In the genomic region with DNA sequence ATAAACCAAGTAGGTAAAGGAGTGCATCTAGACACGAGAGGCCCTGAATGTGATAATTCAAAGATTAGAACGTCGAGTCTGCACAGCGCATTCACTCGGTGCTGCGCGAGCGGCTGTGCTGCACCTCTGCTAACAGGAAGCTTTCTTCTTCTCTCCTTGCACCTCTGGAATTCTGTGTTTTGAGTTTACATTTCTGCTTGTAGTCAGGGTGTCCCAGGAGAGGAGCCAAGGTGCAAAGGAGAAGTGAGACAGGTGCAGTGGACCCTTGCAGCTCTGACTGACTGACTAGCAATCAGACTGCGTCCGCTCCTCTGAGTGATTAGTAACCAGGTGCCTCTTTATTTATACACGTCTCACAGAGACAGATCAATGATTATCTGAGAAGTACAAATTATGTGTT, we compare ENCODE assay signal across 24 mouse cellular contexts. TPM values are rescaled to one million over a fixed set of nuclear protein-coding genes. Genes with fewer than 3 reads are reported as not detected.
DNase-seq lines count a peak whose midpoint lies in the region; ATAC-seq and TF ChIP-seq lines count a peak whose summit lies in the region.
"Had no signal": no experiment of that assay in that cellular context is flagged by ENCODE, and none has a peak within 500 bp of the region (broad histone marks: within the 10 kb centered on the region; RNA-seq: fewer than 3 reads in every experiment).

No protein-coding gene starts in this region.

- intact Hi-C loops in gastrocnemius, adult 2 months (cut with DNase I) = no loop called here
- intact Hi-C loops in left cerebral cortex, postnatal 25 days (cut with DNase I) = no loop called here

- no peak for ATAC-seq in kidney, postnatal 0 days (replicated peaks; ENCODE audit: low FRiP score, low read depth)
- ATAC-seq in neutrophil, adult 5-6 weeks (ENCODE audit: extremely low read depth, insufficient number of reproducible peaks, low FRiP score, poor library complexity, severe bottlenecking) = peak; percentile 68
- ATAC-seq in heart, embryonic 12.5 days (ENCODE audit: insufficient number of reproducible peaks, low FRiP score) = no peak
- ATAC-seq: hindbrain, embryonic 16.5 days; intestine, postnatal 0 days; Patski had no signal

- no peaks in the 10 kb centered on the region for H3K9me3 ChIP-seq in kidney, postnatal 0 days (replicated peaks; ENCODE audit: low read length)
- no peaks in the 10 kb centered on the region for H3K9me3 ChIP-seq in heart, embryonic 12.5 days (replicated peaks)
- H3K9me3 ChIP-seq: forebrain, embryonic 10.5 days; G1E; heart, embryonic 10.5 days; hindbrain, embryonic 10.5 days; limb, embryonic 10.5 days had no signal

- no peak for DNase-seq in gastrocnemius, adult 2 months
- no peak for DNase-seq in gastrocnemius, postnatal 10 days
- DNase-seq in spleen, adult 2 months (ENCODE audit: low read depth in 1 of 2, low spot score in 2 of 2) = peak; percentile 53 to 73
- no peak for DNase-seq in spleen, adult 18-20 months
- DNase-seq in kidney, postnatal 0 days (ENCODE audit: low spot score) = no peak
- no peak for DNase-seq in left cerebral cortex, postnatal 25 days (ENCODE audit: low spot score in 2 of 2)
- DNase-seq: adrenal gland, postnatal 36 days; cerebellum, postnatal 10 days; heart, postnatal 10 days; liver; lung, postnatal 10 days; thymus, adult 18-20 months; thymus, postnatal 36 days had no signal

- no peak for TF ChIP-seq CTCF in gastrocnemius, adult 2 months (IDR thresholded peaks at IDR 0.05)
- TF ChIP-seq CTCF in spleen, adult 2 months (IDR thresholded peaks at IDR 0.05; ENCODE audit: extremely low read depth, insufficient read depth, insufficient read length, insufficient replicate concordance) = no peak
- no peak for TF ChIP-seq CTCF in kidney, postnatal 0 days (IDR thresholded peaks at IDR 0.05; ENCODE audit: low read depth)

- no peaks in the 10 kb centered on the region for H3K27me3 ChIP-seq in spleen, adult 2 months (ENCODE audit: control insufficient read depth, insufficient read depth, low read length)
- H3K27me3 ChIP-seq in kidney, postnatal 0 days (ENCODE audit: insufficient read depth, low read length) = no peaks in the 10 kb centered on the region
- H3K27me3 ChIP-seq in heart, embryonic 12.5 days (replicated peaks) = peaks cover 26% of the 10 kb centered on the region
- H3K27me3 ChIP-seq: Patski had no signal

- peak overlapping the region; percentile 35; the same call in 1 of the 2 replicates for H3K27ac ChIP-seq in gastrocnemius, adult 2 months
- H3K27ac ChIP-seq in spleen, adult 2 months (ENCODE audit: insufficient read depth, low read length) = peak overlapping the region; percentile 84
- H3K27ac ChIP-seq in kidney, postnatal 0 days = peak overlapping the region; percentile 5; the same call in 1 of the 2 replicates
- no peak overlapping the region for H3K27ac ChIP-seq in heart, embryonic 12.5 days (ENCODE audit: poor library complexity, severe bottlenecking)
- H3K27ac ChIP-seq: forebrain, embryonic 10.5 days; heart, embryonic 10.5 days; hindbrain, embryonic 10.5 days; limb, embryonic 10.5 days had no signal

- H3K4me2 ChIP-seq in kidney, postnatal 0 days (ENCODE audit: low read length) = no peak overlapping the region
- no peak overlapping the region for H3K4me2 ChIP-seq in heart, embryonic 12.5 days
- H3K4me2 ChIP-seq: midbrain, embryonic 11.5 days had no signal

- no peak for TF ChIP-seq POLR2A in spleen, adult 2 months (IDR thresholded peaks at IDR 0.05; ENCODE audit: low read depth, low read length)

- H3K4me3 ChIP-seq in gastrocnemius, adult 2 months = no peak overlapping the region
- H3K4me3 ChIP-seq in spleen, adult 2 months (ENCODE audit: extremely low read depth, insufficient read depth, insufficient read length) = no peak overlapping the region
- H3K4me3 ChIP-seq in kidney, postnatal 0 days (replicated peaks; ENCODE audit: low read depth, low read length) = no peak overlapping the region
- H3K4me3 ChIP-seq in heart, embryonic 12.5 days = no peak overlapping the region
- H3K4me3 ChIP-seq: forebrain, embryonic 10.5 days; heart, embryonic 10.5 days; hindbrain, embryonic 10.5 days; limb, embryonic 10.5 days had no signal

- peaks cover 32% of the 10 kb centered on the region; the same call in 1 of the 2 replicates for H3K4me1 ChIP-seq in spleen, adult 2 months (ENCODE audit: control insufficient read depth, insufficient read depth, insufficient read length)
- H3K4me1 ChIP-seq in kidney, postnatal 0 days (replicated peaks; ENCODE audit: insufficient read depth, low read length) = peaks cover 12% of the 10 kb centered on the region; the same call in 1 of the 2 replicates
- H3K4me1 ChIP-seq in heart, embryonic 12.5 days (replicated peaks) = peaks cover 6% of the 10 kb centered on the region

- peaks cover 3% of the 10 kb centered on the region for H3K36me3 ChIP-seq in spleen, adult 2 months (ENCODE audit: control insufficient read depth, insufficient read depth, low read length)
- H3K36me3 ChIP-seq in kidney, postnatal 0 days (ENCODE audit: insufficient read depth, low read length) = no peaks in the 10 kb centered on the region
- H3K36me3 ChIP-seq in heart, embryonic 12.5 days = no peaks in the 10 kb centered on the region
- H3K36me3 ChIP-seq: forebrain, embryonic 10.5 days; G1E; heart, embryonic 10.5 days; hindbrain, embryonic 10.5 days; limb, embryonic 10.5 days had no signal

- H3K9ac ChIP-seq in kidney, postnatal 0 days (ENCODE audit: low read depth, low read length) = no peak overlapping the region
- H3K9ac ChIP-seq in heart, embryonic 12.5 days = no peak overlapping the region

- WGBS in spleen, adult 2 months = 73% methylated on average over 11 of the region's 11 CpGs
- 61% methylated on average over 11 of the region's 11 CpGs for WGBS in kidney, postnatal 0 days
- 77% methylated on average over 11 of the region's 11 CpGs for WGBS in heart, embryonic 12.5 days

RNA-seq across cellular contexts. Expression of gene Gm12184, which starts 16.7 kb away (rescaled TPM):
- total RNA-seq in gastrocnemius, adult 2 months (2021) = 1 to 10 TPM; 1.5 to 2.2 TPM
- total RNA-seq in gastrocnemius, postnatal 10 days (2021) = 1 to 10 TPM; 1.8 to 3.6 TPM
- polyA plus RNA-seq in spleen, adult 2 months (2012; rRNA removed) = 3.9 and 6.1 TPM in 2 replicates
- polyA plus RNA-seq in kidney, postnatal 0 days (2015; fragmentation: Nextera tagmentation; extraction: Ambion mirVana) = 4.4 and 10.3 TPM in 2 replicates
- 4.2 and 8.0 TPM in 2 replicates for total RNA-seq in neutrophil, adult 5-6 weeks (2017)
- 3.3 and 5.3 TPM in 2 replicates for polyA plus RNA-seq in heart, embryonic 12.5 days (2016; fragmentation: Nextera tagmentation; extraction: Ambion mirVana)
- 1 to 10 TPM in 1 of 2 experiments, under 1 TPM in 1; 0.99 to 1.5 TPM for total RNA-seq in left cerebral cortex, postnatal 25 days (2021)

RNA-seq across cellular contexts. Expression of gene Trim7, which starts 17.3 kb away (rescaled TPM):
- 10 to 100 TPM; 25.9 to 51.8 TPM for total RNA-seq in gastrocnemius, adult 2 months (2021)
- 100 to 1,000 TPM; 107 to 110 TPM for total RNA-seq in gastrocnemius, postnatal 10 days (2021)
- polyA plus RNA-seq in spleen, adult 2 months (2012; rRNA removed) = 53.6 and 63.6 TPM in 2 replicates
- 10.2 and 10.5 TPM in 2 replicates for polyA plus RNA-seq in kidney, postnatal 0 days (2015; fragmentation: Nextera tagmentation; extraction: Ambion mirVana)
- 167 and 205 TPM in 2 replicates for total RNA-seq in neutrophil, adult 5-6 weeks (2017)
- 0.39 and 0.52 TPM in 2 replicates for polyA plus RNA-seq in heart, embryonic 12.5 days (2016; fragmentation: Nextera tagmentation; extraction: Ambion mirVana)
- 1 to 10 TPM; 1.4 to 2.2 TPM for total RNA-seq in left cerebral cortex, postnatal 25 days (2021)

RNA-seq across cellular contexts. Expression of gene Trim41, which starts 26.0 kb away (rescaled TPM):
- total RNA-seq in gastrocnemius, adult 2 months (2021) = 10 to 100 TPM; 19.9 to 23.6 TPM
- 10 to 100 TPM; 22.2 to 22.8 TPM for total RNA-seq in gastrocnemius, postnatal 10 days (2021)
- polyA plus RNA-seq in spleen, adult 2 months (2012; rRNA removed) = 24.4 and 24.7 TPM in 2 replicates
- 5.2 and 5.3 TPM in 2 replicates for polyA plus RNA-seq in kidney, postnatal 0 days (2015; fragmentation: Nextera tagmentation; extraction: Ambion mirVana)
- total RNA-seq in neutrophil, adult 5-6 weeks (2017) = 90.7 and 108 TPM in 2 replicates
- polyA plus RNA-seq in heart, embryonic 12.5 days (2016; fragmentation: Nextera tagmentation; extraction: Ambion mirVana) = 4.3 and 4.4 TPM in 2 replicates
- total RNA-seq in left cerebral cortex, postnatal 25 days (2021) = 10 to 100 TPM; 62.6 to 67.1 TPM

RNA-seq across cellular contexts. Expression of gene Irgm1, which starts 28.3 kb away (rescaled TPM):
- total RNA-seq in gastrocnemius, adult 2 months (2021) = 10 to 100 TPM; 13.5 to 14.4 TPM
- total RNA-seq in gastrocnemius, postnatal 10 days (2021) = 1 to 10 TPM; 5.9 to 7.0 TPM
- polyA plus RNA-seq in spleen, adult 2 months (2012; rRNA removed) = 10.6 and 13.0 TPM in 2 replicates
- 32.0 and 33.2 TPM in 2 replicates for polyA plus RNA-seq in kidney, postnatal 0 days (2015; fragmentation: Nextera tagmentation; extraction: Ambion mirVana)
- 78.9 and 82.9 TPM in 2 replicates for total RNA-seq in neutrophil, adult 5-6 weeks (2017)
- 7.6 and 7.7 TPM in 2 replicates for polyA plus RNA-seq in heart, embryonic 12.5 days (2016; fragmentation: Nextera tagmentation; extraction: Ambion mirVana)
- total RNA-seq in left cerebral cortex, postnatal 25 days (2021) = 1 to 10 TPM; 4.6 to 5.0 TPM

RNA-seq across cellular contexts. Expression of gene Rack1, which starts 43.1 kb away (rescaled TPM):
- total RNA-seq in gastrocnemius, adult 2 months (2021) = 100 to 1,000 TPM; 383 to 424 TPM
- 100 to 1,000 TPM; 536 to 557 TPM for total RNA-seq in gastrocnemius, postnatal 10 days (2021)
- 2,204 and 3,047 TPM in 2 replicates for polyA plus RNA-seq in spleen, adult 2 months (2012; rRNA removed)
- polyA plus RNA-seq in kidney, postnatal 0 days (2015; fragmentation: Nextera tagmentation; extraction: Ambion mirVana) = 732 and 795 TPM in 2 replicates
- total RNA-seq in neutrophil, adult 5-6 weeks (2017) = 756 and 779 TPM in 2 replicates
- 397 and 428 TPM in 2 replicates for polyA plus RNA-seq in heart, embryonic 12.5 days (2016; fragmentation: Nextera tagmentation; extraction: Ambion mirVana)
- total RNA-seq in left cerebral cortex, postnatal 25 days (2021) = 100 to 1,000 TPM; 223 to 235 TPM

Comparison
In these comparisons a context has a peak if more than half of its experiments do, and no peak if none do; other contexts are left out.
1. DNase-seq: peak in spleen, adult 2 months (2 of 2); none in gastrocnemius, adult 2 months (single experiment), gastrocnemius, postnatal 10 days (single experiment), spleen, adult 18-20 months (0 of 2), kidney, postnatal 0 days (single experiment) and left cerebral cortex, postnatal 25 days (0 of 2).
2. RNA of gene Trim7, which starts 17.3 kb away (total RNA-seq): 167 to 205 TPM in neutrophil, adult 5-6 weeks, 107 to 110 TPM in gastrocnemius, postnatal 10 days and 25.9 to 51.8 TPM in gastrocnemius, adult 2 months; 1.4 to 2.2 TPM in left cerebral cortex, postnatal 25 days; every median in the first group is over 4 times any median in the second.